Mouse (Mus musculus) neural tube, embryonic 15.5 days (tissue): Measurements from ENCODE around the gene Papss2. TPM values are rescaled to one million over a fixed set of nuclear protein-coding genes. Genes with fewer than 3 reads are reported as not detected.

ENCODE experiments used
- ATAC-seq: fragments of 200-750 bp; cut with Nextera tagmentation; 2 replicates; pipeline ENCODE4 v1.8.0; 2017; ENCODE audit warnings: mild to moderate bottlenecking, moderate TSS enrichment, moderate library complexity; ENCODE audit not compliant: low FRiP score
- H3K27ac ChIP-seq: fragments of 300-500 bp; sonication (generic); replicated peaks from 2 replicates; pipeline ENCODE4 v1.5.1; 2015; ENCODE audit warnings: mild to moderate bottlenecking, inconsistent platforms
- H3K27me3 ChIP-seq: fragments of 300-500 bp; sonication (generic); replicated peaks from 2 replicates; pipeline ENCODE4 v1.6.1; 2015; ENCODE audit warnings: inconsistent platforms
- H3K36me3 ChIP-seq: fragments of 300-500 bp; sonication (generic); 2 replicates; pipeline ENCODE4 v1.6.1; 2015; ENCODE audit warnings: inconsistent platforms
- H3K4me1 ChIP-seq: fragments of 300-500 bp; sonication (generic); 2 replicates; pipeline ENCODE4 v1.6.1; 2015; ENCODE audit warnings: inconsistent platforms
- H3K4me2 ChIP-seq: fragments of 300-500 bp; sonication (generic); 2 replicates; pipeline ENCODE4 v1.6.1; 2015; ENCODE audit warnings: inconsistent platforms, mild to moderate bottlenecking, moderate library complexity
- H3K4me3 ChIP-seq: fragments of 300-500 bp; sonication (generic); replicated peaks from 2 replicates; pipeline ENCODE4 v1.5.1; 2015; ENCODE audit warnings: mild to moderate bottlenecking, inconsistent platforms
- H3K9ac ChIP-seq: fragments of 300-500 bp; sonication (generic); replicated peaks from 2 replicates; pipeline ENCODE4 v1.6.1; 2015; ENCODE audit warnings: mild to moderate bottlenecking, inconsistent platforms
- H3K9me3 ChIP-seq: fragments of 300-500 bp; sonication (generic); replicated peaks from 2 replicates; pipeline ENCODE4 v1.6.1; 2016; ENCODE audit warnings: inconsistent platforms
- WGBS: fragments of 180-500 bp; shearing (Covaris S2); methylation state at CpG from one replicate; pipeline ENCODE4 v1.1.7; 2015; ENCODE audit warnings: mixed read lengths; 5-methylcytosine and 5-hydroxymethylcytosine counted together
- polyA plus RNA-seq: library from polyadenylated mRNA; unstranded; fragments of >200 nt; fragmentation: Nextera tagmentation; extraction: Ambion mirVana; gene quantifications from 2 replicates; pipeline ENCODE4 v1.2.1, GENCODE M21; 2015

Papss2 gene
- polyA plus RNA-seq, 1 experiment from 2014 or later: 1.7 TPM

GRCm38 (mm10) chr19:32620859-32621445 is 25.4 kb downstream of the Papss2 start:
- Histone ChIP-seq H3K27me3 (no peaks in the 10 kb centered on the region), H3K27ac (no peak overlapping the region), H3K4me1 (no peaks in the 10 kb centered on the region), H3K36me3 (no peaks in the 10 kb centered on the region), H3K4me3 (no peak overlapping the region), H3K9ac (no peak overlapping the region), H3K4me2 (no peak overlapping the region), H3K9me3 (no peaks in the 10 kb centered on the region)
- ATAC-seq: no peak
- WGBS: 90% methylated on average over 15 of the region's 15 CpGs

GRCm38 (mm10) chr19:32622142-32622541 is 26.6 kb downstream of the Papss2 start:
- Histone ChIP-seq H3K27ac (no peak overlapping the region), H3K4me2 (no peak overlapping the region), H3K9me3 (no peaks in the 10 kb centered on the region), H3K9ac (no peak overlapping the region), H3K27me3 (no peaks in the 10 kb centered on the region), H3K36me3 (no peaks in the 10 kb centered on the region), H3K4me3 (no peak overlapping the region), H3K4me1 (no peaks in the 10 kb centered on the region)
- no peak for ATAC-seq
- WGBS: 83% methylated on average over 3 of the region's 3 CpGs

GRCm38 (mm10) chr19:32626768-32627331 is 31.3 kb downstream of the Papss2 start:
- H3K4me3 ChIP-seq: no peak overlapping the region

GRCm38 (mm10) chr19:32627631-32628030 is 32.0 kb downstream of the Papss2 start:
- H3K9ac ChIP-seq: no peak overlapping the region
- H3K27me3 ChIP-seq: no peaks in the 10 kb centered on the region
- no peak overlapping the region for H3K27ac ChIP-seq
- H3K4me2 ChIP-seq: no peak overlapping the region
- 85% methylated on average over 4 of the region's 4 CpGs for WGBS
- no peaks in the 10 kb centered on the region for H3K36me3 ChIP-seq
- no peaks in the 10 kb centered on the region for H3K4me1 ChIP-seq
- H3K9me3 ChIP-seq: no peaks in the 10 kb centered on the region
- ATAC-seq: no peak
- H3K4me3 ChIP-seq: no peak overlapping the region

More at GRCm38 (mm10) chr19:32626768-32627331, 31.3 kb downstream of the Papss2 start:
- no peak overlapping the region for H3K27ac ChIP-seq
- 71% methylated on average over 13 of the region's 13 CpGs for WGBS
- H3K4me2 ChIP-seq: no peak overlapping the region
- H3K36me3 ChIP-seq: no peaks in the 10 kb centered on the region
- H3K27me3 ChIP-seq: no peaks in the 10 kb centered on the region
- no peaks in the 10 kb centered on the region for H3K4me1 ChIP-seq
- no peak overlapping the region for H3K9ac ChIP-seq
- no peak for ATAC-seq
- no peaks in the 10 kb centered on the region for H3K9me3 ChIP-seq

GRCm38 (mm10) chr19:32628572-32629132 is 33.1 kb downstream of the Papss2 start:
- 81% methylated on average over 7 of the region's 7 CpGs for WGBS
- H3K36me3 ChIP-seq: no peaks in the 10 kb centered on the region

GRCm38 (mm10) chr19:32634916-32635315 is 39.3 kb downstream of the Papss2 start:
- no peaks in the 10 kb centered on the region for H3K36me3 ChIP-seq
- H3K27ac ChIP-seq: no peak overlapping the region
- H3K9me3 ChIP-seq: no peaks in the 10 kb centered on the region
- H3K4me3 ChIP-seq: no peak overlapping the region
- no peak for ATAC-seq
- H3K27me3 ChIP-seq: no peaks in the 10 kb centered on the region
- WGBS: 70% methylated on average over 8 of the region's 8 CpGs
- no peak overlapping the region for H3K9ac ChIP-seq
- H3K4me1 ChIP-seq: no peaks in the 10 kb centered on the region
- H3K4me2 ChIP-seq: no peak overlapping the region

More at GRCm38 (mm10) chr19:32628572-32629132, 33.1 kb downstream of the Papss2 start:
- Histone ChIP-seq H3K4me1 (no peaks in the 10 kb centered on the region), H3K27me3 (no peaks in the 10 kb centered on the region), H3K9me3 (no peaks in the 10 kb centered on the region), H3K9ac (no peak overlapping the region), H3K27ac (no peak overlapping the region), H3K4me3 (no peak overlapping the region), H3K4me2 (no peak overlapping the region)
- no peak for ATAC-seq

GRCm38 (mm10) chr19:32637357-32638275 is 42.0 kb downstream of the Papss2 start:
- no peaks in the 10 kb centered on the region for H3K4me1 ChIP-seq
- WGBS: 87% methylated on average over 16 of the region's 16 CpGs
- H3K4me2 ChIP-seq: no peak overlapping the region
- H3K27ac ChIP-seq: no peak overlapping the region
- H3K9me3 ChIP-seq: no peaks in the 10 kb centered on the region
- H3K36me3 ChIP-seq: no peaks in the 10 kb centered on the region
- no peaks in the 10 kb centered on the region for H3K27me3 ChIP-seq
- H3K4me3 ChIP-seq: no peak overlapping the region
- no peak overlapping the region for H3K9ac ChIP-seq
- no peak for ATAC-seq

GRCm38 (mm10) chr19:32638276-32638903 is 42.8 kb downstream of the Papss2 start:
- Histone ChIP-seq H3K4me1 (no peaks in the 10 kb centered on the region), H3K4me2 (no peak overlapping the region), H3K4me3 (no peak overlapping the region), H3K9ac (no peak overlapping the region), H3K27ac (no peak overlapping the region), H3K27me3 (no peaks in the 10 kb centered on the region), H3K36me3 (no peaks in the 10 kb centered on the region), H3K9me3 (no peaks in the 10 kb centered on the region)
- 77% methylated on average over 13 of the region's 13 CpGs for WGBS
- no peak for ATAC-seq

GRCm38 (mm10) chr19:32641535-32641934 is 45.9 kb downstream of the Papss2 start:
- 95% methylated on average over 7 of the region's 7 CpGs for WGBS
- ATAC-seq: no peak
- H3K27ac ChIP-seq: no peak overlapping the region
- no peak overlapping the region for H3K4me3 ChIP-seq
- H3K36me3 ChIP-seq: no peaks in the 10 kb centered on the region
- no peaks in the 10 kb centered on the region for H3K9me3 ChIP-seq
- no peak overlapping the region for H3K9ac ChIP-seq
- no peak overlapping the region for H3K4me2 ChIP-seq
- H3K27me3 ChIP-seq: no peaks in the 10 kb centered on the region
- no peaks in the 10 kb centered on the region for H3K4me1 ChIP-seq

- no peak overlapping the region for H3K4me2 ChIP-seq
- no peaks in the 10 kb centered on the region for H3K4me1 ChIP-seq
- WGBS: 68% methylated on average over 8 of the region's 8 CpGs
- H3K27me3 ChIP-seq: no peaks in the 10 kb centered on the region
- no peak overlapping the region for H3K27ac ChIP-seq
- no peak for ATAC-seq
- H3K36me3 ChIP-seq: no peaks in the 10 kb centered on the region
- no peaks in the 10 kb centered on the region for H3K9me3 ChIP-seq
- H3K9ac ChIP-seq: no peak overlapping the region
- no peak overlapping the region for H3K4me3 ChIP-seq
These were observed 46.4 kb downstream of the Papss2 start for GRCm38 (mm10) chr19:32641995-32642394.

- Histone ChIP-seq H3K36me3 (no peaks in the 10 kb centered on the region), H3K4me3 (no peak overlapping the region), H3K27me3 (no peaks in the 10 kb centered on the region), H3K4me1 (peaks cover 7% of the 10 kb centered on the region; the same call in 1 of the 2 replicates), H3K27ac (no peak overlapping the region), H3K4me2 (no peak overlapping the region), H3K9me3 (no peaks in the 10 kb centered on the region), H3K9ac (no peak overlapping the region)
- no peak for ATAC-seq
- WGBS: 97% methylated on average over 3 of the region's 3 CpGs
These were observed 48.1 kb downstream of the Papss2 start for GRCm38 (mm10) chr19:32643642-32644041.
